Mouse (Mus musculus) liver, embryonic 16.5 days (tissue): ENCODE results near the gene Sox3. TPM values are rescaled to one million over a fixed set of nuclear protein-coding genes. Genes with fewer than 3 reads are reported as not detected.
A peak's percentile ranks its signal among the peaks of the same experiment; 100 is the strongest.

Experiments
- ATAC-seq: fragments of 200-750 bp; cut with Nextera tagmentation; 2 replicates; pipeline ENCODE4 v1.8.0; 2017; ENCODE audit warnings: low read depth, mild to moderate bottlenecking, moderate number of reproducible peaks, moderate library complexity
- H3K27ac ChIP-seq: fragments of 300-500 bp; sonication (generic); 2 replicates; pipeline ENCODE4 v1.5.1; 2014; ENCODE audit warnings: mild to moderate bottlenecking, low read length
- H3K27me3 ChIP-seq: fragments of 300-500 bp; sonication (generic); 2 replicates; pipeline ENCODE4 v1.6.1; 2014; ENCODE audit warnings: low read depth, low read length, mixed read lengths; ENCODE audit not compliant: control insufficient read depth, insufficient read depth
- H3K36me3 ChIP-seq: fragments of 300-500 bp; sonication (generic); 2 replicates; pipeline ENCODE4 v1.6.1; 2014; ENCODE audit warnings: mild to moderate bottlenecking; ENCODE audit not compliant: control insufficient read depth, insufficient read depth
- H3K4me1 ChIP-seq: fragments of 300-500 bp; sonication (generic); 2 replicates; pipeline ENCODE4 v1.6.1; 2014; ENCODE audit warnings: low read depth, low read length, mixed read lengths; ENCODE audit not compliant: control insufficient read depth
- H3K4me2 ChIP-seq: fragments of 300-500 bp; sonication (generic); 2 replicates; pipeline ENCODE4 v1.6.1; 2014; ENCODE audit warnings: low read depth, low read length, mixed read lengths
- H3K4me3 ChIP-seq: fragments of 300-500 bp; sonication (generic); 2 replicates; pipeline ENCODE4 v1.5.1; 2014; ENCODE audit warnings: low read depth, mild to moderate bottlenecking, low read length
- H3K9ac ChIP-seq: fragments of 300-500 bp; sonication (generic); 2 replicates; pipeline ENCODE4 v1.6.1; 2014; ENCODE audit warnings: low read depth, low read length
- H3K9me3 ChIP-seq: fragments of 300-500 bp; sonication (generic); replicated peaks from 2 replicates; pipeline ENCODE4 v1.6.1; 2016; ENCODE audit warnings: low read length; ENCODE audit not compliant: control insufficient read depth
- WGBS: fragments of 180-500 bp; shearing (Covaris S2); extraction: QIAGEN DNeasy Blood & Tissue Kit; methylation state at CpG from one replicate; pipeline ENCODE4 v1.1.7; 2014; ENCODE audit not compliant: insufficient replicate concordance; 5-methylcytosine and 5-hydroxymethylcytosine counted together
- polyA plus RNA-seq: library from polyadenylated mRNA; unstranded; fragments of >200 nt; fragmentation: Nextera tagmentation; extraction: Ambion mirVana; gene quantifications from 2 replicates; pipeline ENCODE4 v1.2.1, GENCODE M21; 2015

Sox3 gene
- polyA plus RNA-seq, 1 experiment from 2014 or later, result not detected

DNA sequence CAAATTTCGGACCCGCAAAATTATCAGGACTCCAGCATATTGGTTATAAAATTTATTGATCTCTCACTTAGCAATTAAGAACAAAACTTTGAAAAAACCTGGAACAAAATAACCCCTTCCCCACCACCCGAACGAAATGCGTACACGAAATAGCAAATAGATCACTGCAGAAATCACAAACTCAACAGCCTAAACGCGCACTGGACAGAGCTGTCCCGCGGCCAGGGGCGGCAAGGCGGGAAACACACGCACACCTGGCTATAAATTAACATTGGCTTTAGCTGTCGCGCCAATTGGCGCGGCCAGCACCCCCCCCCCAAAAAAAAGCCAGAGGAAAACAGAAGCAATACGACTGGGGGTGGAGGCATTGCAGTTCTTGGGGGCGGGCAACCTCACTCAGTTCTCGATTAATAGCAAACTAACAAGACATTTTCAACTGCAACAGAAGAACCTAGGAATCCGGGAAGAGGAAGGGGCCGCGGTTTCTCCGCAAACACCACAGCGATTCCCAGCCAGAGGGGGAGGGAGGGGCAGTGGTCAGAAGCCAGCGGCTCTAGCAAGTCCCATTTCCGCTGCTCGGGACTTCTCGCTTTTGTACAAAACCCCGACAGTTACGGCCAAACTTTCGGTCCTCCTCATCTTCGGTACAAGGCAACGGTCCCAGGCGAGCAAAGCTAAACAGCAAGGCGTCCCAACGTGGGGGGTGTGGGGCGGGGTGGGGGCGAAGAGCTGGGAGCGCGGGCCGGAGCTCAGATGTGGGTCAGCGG lies 1.7 kb downstream of the Sox3 start:
- no peaks in the 10 kb centered on the region for H3K36me3 ChIP-seq
- H3K4me2 ChIP-seq, result peak overlapping the region; percentile 48
- no peaks in the 10 kb centered on the region for H3K4me1 ChIP-seq
- H3K9me3 ChIP-seq, result no peaks in the 10 kb centered on the region; the same call in 1 of the 2 replicates
- no peak overlapping the region for H3K27ac ChIP-seq
- no peak overlapping the region for H3K9ac ChIP-seq
- H3K27me3 ChIP-seq, result peaks cover 73% of the 10 kb centered on the region
- no peak for ATAC-seq
- H3K4me3 ChIP-seq, result peak overlapping the region; percentile 38
- WGBS, result 24% methylated on average over 40 of the region's 43 CpGs

DNA sequence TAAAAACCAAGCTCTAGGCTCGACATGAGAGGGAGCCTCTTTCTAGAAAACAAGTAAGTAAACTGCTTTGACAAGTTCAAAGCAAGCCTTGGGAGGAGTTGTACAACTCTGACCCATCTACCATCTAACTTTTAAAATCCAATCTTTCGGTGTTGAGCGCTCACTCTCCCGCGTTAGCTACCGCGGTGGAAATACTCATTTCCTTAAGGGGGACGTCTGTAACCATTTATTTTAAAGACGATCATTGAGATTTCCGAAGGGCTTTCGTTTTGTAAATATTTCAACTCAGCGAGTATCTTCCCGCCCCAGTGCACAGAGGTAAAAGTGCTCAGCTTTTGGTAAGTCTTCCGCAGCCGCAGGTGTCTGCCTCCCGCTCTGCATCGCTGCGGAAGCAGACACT lies 2.6 kb downstream of the Sox3 start:
- Histone ChIP-seq H3K4me1 (no peaks in the 10 kb centered on the region), H3K4me3 (no peak overlapping the region), H3K27ac (no peak overlapping the region), H3K4me2 (no peak overlapping the region), H3K9me3 (no peaks in the 10 kb centered on the region; the same call in 1 of the 2 replicates), H3K9ac (no peak overlapping the region), H3K36me3 (no peaks in the 10 kb centered on the region), H3K27me3 (peaks cover 67% of the 10 kb centered on the region)
- 14% methylated on average over 18 of the region's 18 CpGs for WGBS
- ATAC-seq, result no peak

DNA sequence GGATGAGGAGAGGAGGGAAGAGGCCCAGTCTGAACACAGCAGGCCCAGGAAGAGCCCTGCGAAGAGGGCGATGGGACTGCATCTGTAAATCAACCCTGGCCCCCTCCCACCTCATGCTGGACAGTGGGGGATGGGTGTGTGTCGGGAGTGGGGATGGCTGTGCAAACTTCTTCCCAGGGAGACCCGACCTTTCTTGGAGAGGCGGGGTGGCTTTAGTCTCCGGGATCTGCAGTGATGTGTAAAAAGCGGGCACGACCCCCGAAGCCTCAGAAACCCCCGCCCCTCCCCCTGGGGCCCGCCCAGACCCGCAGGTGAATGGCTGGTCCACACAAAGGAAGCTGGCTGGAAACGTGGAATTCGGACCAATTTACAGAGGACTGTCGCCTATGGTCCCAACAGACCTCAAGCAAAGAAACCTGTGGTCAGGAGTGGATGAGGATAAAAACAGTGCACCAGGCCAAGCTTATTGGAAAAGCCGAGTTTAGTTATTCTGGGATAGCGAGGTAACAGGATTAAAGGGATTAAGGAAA lies 3.2 kb downstream of the Sox3 start:
- WGBS, result 13% methylated on average over 17 of the region's 17 CpGs
- ATAC-seq, result no peak
- Histone ChIP-seq H3K36me3 (no peaks in the 10 kb centered on the region), H3K9ac (no peak overlapping the region), H3K9me3 (no peaks in the 10 kb centered on the region; the same call in 1 of the 2 replicates), H3K4me3 (no peak overlapping the region), H3K4me2 (no peak overlapping the region), H3K27ac (no peak overlapping the region), H3K4me1 (no peaks in the 10 kb centered on the region), H3K27me3 (peaks cover 61% of the 10 kb centered on the region)
